Mouse (Mus musculus): ENCODE measurements around the gene Plppr3. TPM values are rescaled to one million over a fixed set of nuclear protein-coding genes. Genes with fewer than 3 reads are reported as not detected.

Plppr3 gene
- total RNA-seq (2021), result under 1 TPM; 0.09 to 0.29 TPM
- long read RNA-seq, experiment 1, result 0 reads
- long read RNA-seq, experiment 2, result 0 reads

- intact Hi-C loops (cut with DNase I; ENCODE audit: low total_unique reads), result loop anchor here (5.0 kb wide), 1 partner anchor 47 kb away; no protein-coding TSS in a partner anchor
- no peak for DNase-seq
Measured at GRCm38 (mm10) chr10:79874290-79874862, at the start of gene Plppr3, which contains the start of gene Prtn3. TSS of gene Plppr3 (minus strand) at chr10:79874634. TSS of gene Prtn3 (plus strand) at chr10:79874476.

GRCm38 (mm10) chr10:79921572-79921971 is 47.1 kb upstream of the Plppr3 start:
- DNase-seq, result no peak
- intact Hi-C loops (cut with DNase I; ENCODE audit: low total_unique reads), result loop anchor here (5.0 kb wide), 1 partner anchor 89 kb away; no protein-coding TSS in a partner anchor

GRCm38 (mm10) chr10:79920958-79921535 is 46.6 kb upstream of the Plppr3 start, which contains the start of gene R3hdm4:
TSS of gene R3hdm4 (minus strand) at chr10:79921208.
- intact Hi-C loops (cut with DNase I; ENCODE audit: low total_unique reads), result loop anchor here (5.0 kb wide), 1 partner anchor 89 kb away; no protein-coding TSS in a partner anchor
- DNase-seq, result no peak

GRCm38 (mm10) chr10:79920056-79920890 is 45.8 kb upstream of the Plppr3 start:
- no peak for DNase-seq
- intact Hi-C loops (cut with DNase I; ENCODE audit: low total_unique reads), result loop anchor here (5.0 kb wide), 1 partner anchor 88 kb away; no protein-coding TSS in a partner anchor

- no peak for DNase-seq
- intact Hi-C loops (cut with DNase I; ENCODE audit: low total_unique reads), result loop anchor here (5.0 kb wide), 1 partner anchor 37 kb away; no protein-coding TSS in a partner anchor
Measured at GRCm38 (mm10) chr10:79919251-79919849, 44.9 kb upstream of the Plppr3 start.

GRCm38 (mm10) chr10:79918231-79919078 is 44.0 kb upstream of the Plppr3 start:
- DNase-seq, result no peak
- intact Hi-C loops (cut with DNase I; ENCODE audit: low total_unique reads), result loop anchor here (5.0 kb wide), 1 partner anchor 36 kb away; no protein-coding TSS in a partner anchor

GRCm38 (mm10) chr10:79917532-79918100 is 43.2 kb upstream of the Plppr3 start:
- intact Hi-C loops (cut with DNase I; ENCODE audit: low total_unique reads), result loop anchor here (5.0 kb wide), 1 partner anchor 35 kb away; no protein-coding TSS in a partner anchor
- DNase-seq, result no peak

GRCm38 (mm10) chr10:79916808-79917531 is 42.5 kb upstream of the Plppr3 start, which contains the start of gene Kiss1r:
TSS of gene Kiss1r (plus strand) at chr10:79916971.
- peak; percentile 89 for DNase-seq
- intact Hi-C loops (cut with DNase I; ENCODE audit: low total_unique reads), result loop anchor here (5.0 kb wide), 1 partner anchor 35 kb away; no protein-coding TSS in a partner anchor

GRCm38 (mm10) chr10:79916081-79916480 is 41.6 kb upstream of the Plppr3 start:
- DNase-seq, result no peak
- intact Hi-C loops (cut with DNase I; ENCODE audit: low total_unique reads), result loop anchor here (5.0 kb wide), 1 partner anchor 34 kb away; no protein-coding TSS in a partner anchor

- DNase-seq, result no peak
- intact Hi-C loops (cut with DNase I; ENCODE audit: low total_unique reads), result loop anchor here (5.0 kb wide), 1 partner anchor 33 kb away; no protein-coding TSS in a partner anchor
Measured at GRCm38 (mm10) chr10:79914948-79915596, 40.6 kb upstream of the Plppr3 start.

- intact Hi-C loops (cut with DNase I; ENCODE audit: low total_unique reads), result no loop called here
- DNase-seq, result no peak
Measured at GRCm38 (mm10) chr10:79914131-79914947, 39.9 kb upstream of the Plppr3 start.

GRCm38 (mm10) chr10:79912412-79912811 is 38.0 kb upstream of the Plppr3 start:
- DNase-seq, result no peak
- intact Hi-C loops (cut with DNase I; ENCODE audit: low total_unique reads), result no loop called here

- DNase-seq, result no peak
- intact Hi-C loops (cut with DNase I; ENCODE audit: low total_unique reads), result no loop called here
Measured at GRCm38 (mm10) chr10:79910556-79910955, 36.1 kb upstream of the Plppr3 start, which contains the start of gene Gm26602. TSS of gene Gm26602 (plus strand) at chr10:79910856.

GRCm38 (mm10) chr10:79909092-79909922 is 34.9 kb upstream of the Plppr3 start:
- no peak for DNase-seq
- intact Hi-C loops (cut with DNase I; ENCODE audit: low total_unique reads), result no loop called here

Measured in gastrocnemius, postnatal 14 days (tissue).